Mouse (Mus musculus) midbrain, postnatal 0 days (tissue): ENCODE measurements around the gene Cdc42bpa. TPM values are rescaled to one million over a fixed set of nuclear protein-coding genes. Genes with fewer than 3 reads are reported as not detected.
A peak's percentile ranks its signal among the peaks of the same experiment; 100 is the strongest.

Experiments
- ATAC-seq: fragments of 200-750 bp; cut with Nextera tagmentation; 2 replicates; pipeline ENCODE4 v1.8.0; 2017; ENCODE audit warnings: moderate number of reproducible peaks, mild to moderate bottlenecking, moderate TSS enrichment, moderate library complexity; ENCODE audit not compliant: low FRiP score
- DNase-seq: peaks from one replicate; pipeline ENCODE4 v3.0.0-alpha.2; 2015; ENCODE audit warnings: low spot score
- H3K27ac ChIP-seq: fragments of 300-500 bp; sonication (generic); 2 replicates; pipeline ENCODE4 v1.5.1; 2014; ENCODE audit warnings: low read depth, mild to moderate bottlenecking, low read length, mixed read lengths
- H3K27me3 ChIP-seq: fragments of 300-500 bp; sonication (generic); 2 replicates; pipeline ENCODE4 v1.6.1; 2014; ENCODE audit warnings: low read length, control low read depth, mixed read lengths; ENCODE audit not compliant: insufficient read depth
- H3K36me3 ChIP-seq: fragments of 300-500 bp; sonication (generic); 2 replicates; pipeline ENCODE4 v1.6.1; 2014; ENCODE audit warnings: low read length, control low read depth, mixed read lengths; ENCODE audit not compliant: insufficient read depth
- H3K4me1 ChIP-seq: fragments of 300-500 bp; sonication (generic); 2 replicates; pipeline ENCODE4 v1.6.1; 2014; ENCODE audit warnings: mild to moderate bottlenecking, control low read depth, antibody characterized with exemption, low read length, mixed read lengths; ENCODE audit not compliant: insufficient read depth
- H3K4me2 ChIP-seq: fragments of 300-500 bp; sonication (generic); 2 replicates; pipeline ENCODE4 v1.6.1; 2014; ENCODE audit warnings: low read depth, mild to moderate bottlenecking, low read length, mixed read lengths; ENCODE audit not compliant: poor library complexity, severe bottlenecking
- H3K4me3 ChIP-seq: fragments of 300-500 bp; sonication (generic); 2 replicates; pipeline ENCODE4 v1.5.1; 2014; ENCODE audit warnings: low read depth, mild to moderate bottlenecking, low read length, moderate library complexity
- H3K9ac ChIP-seq: fragments of 300-500 bp; sonication (generic); replicated peaks from 2 replicates; pipeline ENCODE4 v1.6.1; 2014; ENCODE audit warnings: mild to moderate bottlenecking, low read length, moderate library complexity, mixed read lengths; ENCODE audit not compliant: poor library complexity, severe bottlenecking
- H3K9me3 ChIP-seq: fragments of 300-500 bp; sonication (generic); 2 replicates; pipeline ENCODE4 v1.6.1; 2016; ENCODE audit warnings: low read length, control low read depth
- CTCF ChIP-seq: IDR thresholded peaks from 2 replicates; pipeline ENCODE4 v1.5.1; 2016; ENCODE audit warnings: antibody characterized with exemption, mild to moderate bottlenecking
- WGBS: fragments of 180-500 bp; shearing (Covaris S2); extraction: QIAGEN DNeasy Blood & Tissue Kit; methylation state at CpG from one replicate; pipeline ENCODE4 v1.1.7; 2014; 5-methylcytosine and 5-hydroxymethylcytosine counted together
- polyA plus RNA-seq: library from polyadenylated mRNA; unstranded; fragments of >200 nt; fragmentation: Nextera tagmentation; extraction: Ambion mirVana; gene quantifications from 2 replicates; pipeline ENCODE4 v1.2.1, GENCODE M21; 2015
- total RNA-seq: library from RNA; depleted of rRNA; stranded (reverse); fragments of >200 nt; gene quantifications from 2 replicates; pipeline ENCODE4 v1.2.3, GENCODE M21; 2014

Gene Cdc42bpa
- total and polyA plus RNA-seq, 2 experiments from 2014 or later: 29.3 to 108 TPM

DNA sequence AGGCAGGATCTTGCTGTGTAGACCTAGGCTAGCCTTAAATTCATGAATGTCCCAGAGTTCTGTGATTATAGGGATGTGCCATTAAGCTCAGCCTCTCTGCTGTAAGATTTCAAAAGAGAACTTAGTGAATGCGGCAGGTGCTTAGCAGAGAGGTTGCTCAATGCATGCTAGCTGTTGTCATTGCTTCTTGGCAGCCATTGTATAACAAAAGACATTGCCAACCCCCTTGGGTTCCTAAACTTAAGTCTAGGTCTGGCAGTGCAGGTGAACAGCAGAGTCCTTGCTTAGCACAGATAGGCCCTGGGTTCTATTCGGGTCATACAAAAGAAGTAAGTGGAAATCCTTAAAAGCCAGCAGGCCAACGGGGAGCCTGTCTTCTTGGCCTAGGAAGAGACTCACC, 7.0 kb upstream of the Cdc42bpa start:
- no peaks in the 10 kb centered on the region for H3K27me3 ChIP-seq
- no peak overlapping the region for H3K9ac ChIP-seq
- H3K4me2 ChIP-seq: no peak overlapping the region
- H3K27ac ChIP-seq: no peak overlapping the region
- H3K36me3 ChIP-seq: no peaks in the 10 kb centered on the region
- DNase-seq (no peak), ATAC-seq (no peak)
- WGBS: 83% methylated on average over 3 of the region's 3 CpGs
- no peaks in the 10 kb centered on the region for H3K9me3 ChIP-seq
- no peak for TF ChIP-seq CTCF
- H3K4me3 ChIP-seq: no peak overlapping the region
- no peaks in the 10 kb centered on the region for H3K4me1 ChIP-seq

DNA sequence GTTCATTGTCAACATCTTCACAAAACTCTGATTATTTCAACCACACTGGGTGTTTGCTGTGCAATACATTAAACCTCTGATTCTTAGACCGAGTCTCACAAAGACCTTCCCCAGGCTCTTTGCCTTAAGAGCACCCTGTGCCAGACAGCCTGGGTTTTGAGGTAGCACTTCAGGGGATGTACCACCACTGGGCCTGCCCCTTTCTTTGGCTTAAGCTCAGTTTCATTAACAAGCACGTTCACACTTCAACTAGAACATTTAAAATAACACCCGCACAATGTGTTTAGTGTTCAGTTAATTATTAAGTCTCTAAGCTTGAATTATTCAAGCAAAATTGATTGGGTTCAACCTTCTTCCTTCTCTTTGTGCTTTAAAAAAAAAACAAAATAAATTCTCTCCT, 2.8 kb upstream of the Cdc42bpa start:
- ATAC-seq (no peak), DNase-seq (no peak)
- peaks cover 2% of the 10 kb centered on the region; the same call in 1 of the 2 replicates for H3K4me1 ChIP-seq
- H3K36me3 ChIP-seq: no peaks in the 10 kb centered on the region
- H3K4me2 ChIP-seq: no peak overlapping the region
- TF ChIP-seq CTCF: no peak
- no peaks in the 10 kb centered on the region for H3K27me3 ChIP-seq
- H3K27ac ChIP-seq: no peak overlapping the region
- 69% methylated on average over 3 of the region's 3 CpGs for WGBS
- H3K9me3 ChIP-seq: no peaks in the 10 kb centered on the region
- no peak overlapping the region for H3K4me3 ChIP-seq
- no peak overlapping the region for H3K9ac ChIP-seq

DNA sequence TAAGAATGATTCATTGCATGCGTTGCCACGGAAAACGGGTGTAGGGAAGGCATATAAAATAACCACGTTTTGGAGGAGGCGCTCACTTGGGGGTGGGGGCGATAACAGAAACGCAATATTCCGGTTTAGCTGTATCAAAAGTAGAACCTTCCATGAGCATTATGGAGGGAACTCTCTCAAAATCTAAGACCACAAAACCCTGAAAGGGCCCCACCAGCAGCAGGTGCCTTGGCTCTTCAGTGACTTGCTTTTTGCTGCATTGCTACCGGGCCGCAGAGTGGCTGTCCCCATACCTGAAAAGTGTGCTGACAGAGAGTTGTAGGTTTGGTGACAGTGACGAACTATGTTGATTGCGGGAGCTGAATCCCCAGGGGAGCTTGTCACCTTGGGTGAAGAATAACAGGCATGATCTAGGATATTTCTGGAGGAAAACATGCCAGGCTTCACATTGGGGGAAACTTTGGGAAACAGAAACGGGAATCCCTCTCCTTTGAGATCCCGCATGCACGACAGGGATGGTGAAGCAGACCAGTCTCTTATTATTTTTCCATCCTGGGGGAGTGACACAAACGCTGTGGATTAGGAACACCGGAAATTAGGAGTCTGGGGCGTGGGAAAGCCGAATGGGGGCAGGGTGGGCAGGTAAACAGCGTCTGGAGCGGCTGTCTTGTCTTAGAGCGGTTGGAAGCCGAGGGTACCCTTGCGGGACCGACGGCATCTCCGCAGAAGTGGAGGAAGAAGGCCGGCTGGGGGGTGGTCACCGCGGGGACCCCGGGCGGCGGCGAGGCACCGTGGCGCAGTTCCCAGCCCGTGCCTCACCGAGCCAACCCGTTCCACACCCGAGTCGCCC, 1.2 kb upstream of the Cdc42bpa start:
- DNase-seq (peak; percentile 45), ATAC-seq (0 out of 2 replicates have a peak, but pooled peaks have one; percentile 11)
- H3K27me3 ChIP-seq: no peaks in the 10 kb centered on the region
- no peaks in the 10 kb centered on the region for H3K9me3 ChIP-seq
- no peaks in the 10 kb centered on the region for H3K36me3 ChIP-seq
- H3K27ac ChIP-seq: peak overlapping the region; percentile 94
- peak overlapping the region; percentile 81 for H3K9ac ChIP-seq
- peak overlapping the region; percentile 91 for H3K4me2 ChIP-seq
- WGBS: 3% methylated on average over 41 of the region's 41 CpGs
- peaks cover 2% of the 10 kb centered on the region; the same call in 1 of the 2 replicates for H3K4me1 ChIP-seq
- H3K4me3 ChIP-seq: peak overlapping the region; percentile 87
- no peak for TF ChIP-seq CTCF

DNA sequence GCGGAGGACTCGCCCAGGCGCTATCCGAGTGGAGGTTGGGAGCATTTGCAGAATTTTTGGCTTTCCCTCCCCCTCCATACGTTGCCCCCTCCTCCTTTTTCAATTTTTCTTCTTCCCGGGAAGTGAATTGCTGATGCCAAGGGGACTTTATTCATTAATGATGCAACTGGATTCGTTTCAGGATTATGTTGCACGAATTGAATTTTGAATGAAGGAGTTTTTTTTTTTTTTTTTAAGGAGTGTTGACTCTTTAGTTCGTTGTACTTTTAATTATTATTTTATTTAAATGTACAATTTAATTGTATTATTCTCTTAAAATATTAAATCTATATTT, 238 bp downstream of the Cdc42bpa start:
- Histone ChIP-seq H3K9ac (peak overlapping the region; percentile 81), H3K27me3 (no peaks in the 10 kb centered on the region), H3K4me1 (peaks cover 6% of the 10 kb centered on the region; the same call in 1 of the 2 replicates), H3K36me3 (no peaks in the 10 kb centered on the region), H3K4me3 (peak overlapping the region; percentile 87), H3K9me3 (no peaks in the 10 kb centered on the region), H3K27ac (peak overlapping the region; percentile 94), H3K4me2 (peak overlapping the region; percentile 91)
- WGBS: under 1% methylated on average over 9 of the region's 9 CpGs
- TF ChIP-seq CTCF: no peak
- no peak for ATAC-seq
- no peak for DNase-seq

DNA sequence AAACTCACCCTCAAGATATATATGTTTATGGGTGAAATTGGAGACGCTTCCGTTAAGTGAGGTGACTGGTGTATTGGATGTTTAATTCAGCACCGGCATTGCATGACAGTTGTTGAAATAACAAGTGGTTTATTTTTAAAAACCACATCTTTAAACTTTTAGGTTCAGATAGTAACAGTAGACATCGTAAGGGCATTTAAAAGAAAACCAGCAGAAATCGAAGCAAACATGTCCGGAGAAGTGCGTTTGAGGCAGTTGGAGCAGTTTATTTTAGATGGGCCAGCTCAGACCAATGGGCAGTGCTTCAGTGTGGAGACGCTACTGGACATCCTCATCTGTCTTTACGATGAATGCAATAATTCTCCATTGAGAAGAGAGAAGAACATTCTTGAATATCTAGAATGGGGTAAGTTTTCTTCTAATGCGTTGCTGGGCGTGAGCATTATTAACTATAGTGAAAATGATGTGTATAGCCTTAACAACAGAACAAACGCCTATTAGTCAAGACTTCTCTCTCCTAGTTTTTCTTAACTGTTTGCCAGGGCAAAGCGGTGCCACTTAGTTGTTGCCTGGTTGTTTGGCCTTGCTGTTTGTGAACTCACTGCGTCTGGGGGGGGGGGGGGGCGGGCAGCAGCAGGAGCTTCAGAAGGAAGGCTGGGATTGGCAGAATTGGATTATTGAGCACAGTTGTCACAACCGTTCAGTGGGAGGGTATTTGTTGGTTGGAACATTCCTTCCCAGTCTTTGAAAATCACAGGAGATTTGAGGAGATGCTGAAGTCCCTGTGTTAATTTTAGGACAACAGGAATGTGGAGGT, 818 bp downstream of the Cdc42bpa start:
- WGBS: 1% methylated on average over 16 of the region's 16 CpGs
- peak; percentile 44 for DNase-seq

More for the DNA sequence above, 818 bp downstream of the Cdc42bpa start:
- H3K27me3 ChIP-seq: no peaks in the 10 kb centered on the region
- ATAC-seq: no peak
- H3K27ac ChIP-seq: no peak overlapping the region
- no peaks in the 10 kb centered on the region for H3K9me3 ChIP-seq
- H3K4me3 ChIP-seq: peak overlapping the region; percentile 87
- H3K4me2 ChIP-seq: peak overlapping the region; percentile 91
- H3K4me1 ChIP-seq: peaks cover 6% of the 10 kb centered on the region; the same call in 1 of the 2 replicates
- H3K9ac ChIP-seq: peak overlapping the region; percentile 81
- no peaks in the 10 kb centered on the region for H3K36me3 ChIP-seq
- no peak for TF ChIP-seq CTCF
